28 mouse cellular contexts compared by ENCODE assay signal in genomic region chr7:35351155-35351554, GRCm38 (mm10). TPM values are rescaled to one million over a fixed set of nuclear protein-coding genes. Genes with fewer than 3 reads are reported as not detected.
DNase-seq lines count a peak whose midpoint lies in the region; ATAC-seq and TF ChIP-seq lines count a peak whose summit lies in the region.
"Had no signal": no experiment of that assay in that cellular context is flagged by ENCODE, and none has a peak within 500 bp of the region (broad histone marks: within the 10 kb centered on the region; RNA-seq: fewer than 3 reads in every experiment).

No protein-coding gene starts in this region.

- H3K4me2 ChIP-seq in liver, postnatal 0 days (ENCODE audit: low read depth, low read length): no peak overlapping the region
- no peak overlapping the region for H3K4me2 ChIP-seq in liver, embryonic 11.5 days
- no peak overlapping the region for H3K4me2 ChIP-seq in midbrain, embryonic 16.5 days (ENCODE audit: low read length)
- H3K4me2 ChIP-seq: embryonic facial prominence, embryonic 13.5 days; embryonic facial prominence, embryonic 15.5 days; forebrain, embryonic 12.5 days had no signal

- no peak for ATAC-seq in liver, postnatal 0 days
- no peak for ATAC-seq in liver, embryonic 11.5 days (replicated peaks; ENCODE audit: low FRiP score)
- ATAC-seq in midbrain, embryonic 16.5 days: no peak
- no peak for ATAC-seq in cerebellum, adult (ENCODE audit: insufficient number of reproducible peaks, low FRiP score, low TSS enrichment)
- ATAC-seq: activated CD4-positive, CD25-positive, alpha-beta regulatory T cell, adult 4 months; CD4-positive, CD25-positive, alpha-beta regulatory T cell, adult 4 months; forebrain, embryonic 14.5 days; forebrain, embryonic 16.5 days; Patski had no signal

- peak overlapping the region; percentile 86; the same call in 1 of the 2 replicates for H3K27ac ChIP-seq in liver, postnatal 0 days (ENCODE audit: low read depth)
- no peak overlapping the region for H3K27ac ChIP-seq in liver, embryonic 11.5 days (ENCODE audit: low read depth, low read length)
- peak overlapping the region; percentile 60 for H3K27ac ChIP-seq in ES-Bruce4 (ENCODE audit: insufficient read depth, low read length)
- no peak overlapping the region for H3K27ac ChIP-seq in midbrain, embryonic 16.5 days (ENCODE audit: low read length)
- H3K27ac ChIP-seq: embryonic facial prominence, embryonic 13.5 days; embryonic facial prominence, embryonic 15.5 days; forebrain, embryonic 10.5 days; forebrain, embryonic 12.5 days had no signal

- DNase-seq in liver, postnatal 0 days: no peak
- no peak for DNase-seq in liver, embryonic 11.5 days (ENCODE audit: low spot score)
- DNase-seq in R1 (ENCODE audit: low read depth, low spot score): peak; percentile 58
- DNase-seq: adrenal gland, adult 8-10 months; adrenal gland, postnatal 14 days; adrenal gland, postnatal 36 days; B cell, adult 2 months; cerebellum, adult 11 months; cerebellum, adult 18-20 months; cerebellum, adult 8-10 months; cerebellum, adult 9-11 months; cerebellum, postnatal 14 days; cerebellum, postnatal 36 days; embryo, embryonic 11 days had no signal

- TF ChIP-seq POLR2A in ES-Bruce4 (IDR thresholded peaks at IDR 0.05; ENCODE audit: insufficient read depth, low read length): no peak

- TF ChIP-seq EP300 in liver, postnatal 0 days (IDR thresholded peaks at IDR 0.05; ENCODE audit: low read depth): no peak
- no peak for TF ChIP-seq EP300 in ES-Bruce4 (IDR thresholded peaks at IDR 0.05; ENCODE audit: insufficient read depth, low read depth, low read length)

- H3K4me3 ChIP-seq in liver, postnatal 0 days (ENCODE audit: low read depth, low read length): no peak overlapping the region
- no peak overlapping the region for H3K4me3 ChIP-seq in liver, embryonic 11.5 days (ENCODE audit: low read depth, low read length)
- no peak overlapping the region for H3K4me3 ChIP-seq in ES-Bruce4 (ENCODE audit: low read depth, low read length)
- no peak overlapping the region for H3K4me3 ChIP-seq in midbrain, embryonic 16.5 days (ENCODE audit: low read depth, low read length)
- H3K4me3 ChIP-seq: embryonic facial prominence, embryonic 13.5 days; embryonic facial prominence, embryonic 15.5 days; erythroblast, embryonic 14.5 days; forebrain, embryonic 10.5 days; forebrain, embryonic 12.5 days had no signal

- no peak for TF ChIP-seq CTCF in liver, postnatal 0 days (IDR thresholded peaks at IDR 0.05; ENCODE audit: low read depth)
- no peak for TF ChIP-seq CTCF in ES-Bruce4 (IDR thresholded peaks at IDR 0.05; ENCODE audit: low read depth, low read length)

- H3K27me3 ChIP-seq in liver, postnatal 0 days (ENCODE audit: insufficient read depth, low read length): no peaks in the 10 kb centered on the region
- no peaks in the 10 kb centered on the region for H3K27me3 ChIP-seq in liver, embryonic 11.5 days (replicated peaks; ENCODE audit: control insufficient read depth, insufficient read depth, low read length)
- H3K27me3 ChIP-seq in ES-Bruce4 (ENCODE audit: control insufficient read depth, insufficient read depth, low read length, poor library complexity, severe bottlenecking): no peaks in the 10 kb centered on the region
- H3K27me3 ChIP-seq in midbrain, embryonic 16.5 days (ENCODE audit: control insufficient read depth, insufficient read depth, low read depth, low read length): no peaks in the 10 kb centered on the region
- H3K27me3 ChIP-seq: embryonic facial prominence, embryonic 13.5 days; embryonic facial prominence, embryonic 15.5 days; forebrain, embryonic 12.5 days; Patski had no signal

- no peak overlapping the region for H3K9ac ChIP-seq in liver, postnatal 0 days (replicated peaks)
- no peak overlapping the region for H3K9ac ChIP-seq in liver, embryonic 11.5 days (ENCODE audit: low read depth, low read length)
- H3K9ac ChIP-seq in ES-Bruce4 (ENCODE audit: low read depth, poor library complexity, severe bottlenecking): no peak overlapping the region
- no peak overlapping the region for H3K9ac ChIP-seq in midbrain, embryonic 16.5 days (ENCODE audit: low read depth, low read length)
- H3K9ac ChIP-seq: embryonic facial prominence, embryonic 13.5 days; embryonic facial prominence, embryonic 15.5 days; forebrain, embryonic 12.5 days had no signal

- H3K9me3 ChIP-seq in liver, postnatal 0 days (ENCODE audit: low read length): no peaks in the 10 kb centered on the region
- H3K9me3 ChIP-seq in liver, embryonic 11.5 days (ENCODE audit: control insufficient read depth, low read length): no peaks in the 10 kb centered on the region
- H3K9me3 ChIP-seq in ES-Bruce4 (replicated peaks; ENCODE audit: control insufficient read depth, insufficient read depth, low read length, poor library complexity, severe bottlenecking): no peaks in the 10 kb centered on the region
- no peaks in the 10 kb centered on the region for H3K9me3 ChIP-seq in midbrain, embryonic 16.5 days (replicated peaks; ENCODE audit: control insufficient read depth, low read length, poor library complexity, severe bottlenecking)
- H3K9me3 ChIP-seq: embryonic facial prominence, embryonic 15.5 days; forebrain, embryonic 10.5 days; forebrain, embryonic 12.5 days; G1E had no signal

- H3K4me1 ChIP-seq in liver, postnatal 0 days (ENCODE audit: insufficient read depth): peaks cover 14% of the 10 kb centered on the region
- peaks cover 6% of the 10 kb centered on the region for H3K4me1 ChIP-seq in liver, embryonic 11.5 days (replicated peaks; ENCODE audit: control insufficient read depth, insufficient read depth, low read length)
- H3K4me1 ChIP-seq in ES-Bruce4 (ENCODE audit: control insufficient read depth, insufficient read depth, low read length): peaks cover 15% of the 10 kb centered on the region
- no peaks in the 10 kb centered on the region for H3K4me1 ChIP-seq in midbrain, embryonic 16.5 days (ENCODE audit: control insufficient read depth, insufficient read depth, low read length)
- H3K4me1 ChIP-seq: embryonic facial prominence, embryonic 15.5 days; forebrain, embryonic 10.5 days; forebrain, embryonic 12.5 days had no signal

- WGBS in liver, postnatal 0 days (ENCODE audit: insufficient replicate concordance): 74% methylated on average over 3 of the region's 3 CpGs
- 86% methylated on average over 3 of the region's 3 CpGs for WGBS in liver, embryonic 11.5 days
- 92% methylated on average over 3 of the region's 3 CpGs for WGBS in midbrain, embryonic 16.5 days

- no peaks in the 10 kb centered on the region for H3K36me3 ChIP-seq in liver, postnatal 0 days (replicated peaks; ENCODE audit: insufficient read depth, low read length)
- H3K36me3 ChIP-seq in liver, embryonic 11.5 days (ENCODE audit: control insufficient read depth, insufficient read depth, low read length): no peaks in the 10 kb centered on the region
- no peaks in the 10 kb centered on the region for H3K36me3 ChIP-seq in ES-Bruce4 (ENCODE audit: control insufficient read depth, insufficient read depth, low read length, poor library complexity, severe bottlenecking)
- no peaks in the 10 kb centered on the region for H3K36me3 ChIP-seq in midbrain, embryonic 16.5 days (ENCODE audit: control insufficient read depth, insufficient read depth, low read length)
- H3K36me3 ChIP-seq: embryonic facial prominence, embryonic 13.5 days; embryonic facial prominence, embryonic 15.5 days; forebrain, embryonic 10.5 days; forebrain, embryonic 12.5 days; G1E had no signal

RNA-seq across cellular contexts. Expression of gene Rhpn2, which starts 17.2 kb away (rescaled TPM):
- 8.1 TPM in 2 replicates for polyA plus RNA-seq in liver, postnatal 0 days (2015; fragmentation: Nextera tagmentation; extraction: Ambion mirVana)
- polyA plus RNA-seq in liver, embryonic 11.5 days (2014; fragmentation: Nextera tagmentation; extraction: Ambion mirVana): 6.1 and 6.8 TPM in 2 replicates
- 22.1 and 26.5 TPM in 2 replicates for polyA plus RNA-seq in ES-Bruce4 (2011; ENCODE audit: insufficient read depth, insufficient read length, low read depth, missing spikeins)
- 1.3 and 2.1 TPM in 2 replicates for polyA plus RNA-seq in midbrain, embryonic 16.5 days (2015; fragmentation: Nextera tagmentation; extraction: Ambion mirVana)

RNA-seq across cellular contexts. Expression of gene Gpatch1, which starts 32.9 kb away (rescaled TPM):
- polyA plus RNA-seq in liver, postnatal 0 days (2015; fragmentation: Nextera tagmentation; extraction: Ambion mirVana): 4.9 and 5.6 TPM in 2 replicates
- 15.3 and 16.1 TPM in 2 replicates for polyA plus RNA-seq in liver, embryonic 11.5 days (2014; fragmentation: Nextera tagmentation; extraction: Ambion mirVana)
- 12.5 and 12.7 TPM in 2 replicates for polyA plus RNA-seq in ES-Bruce4 (2011; ENCODE audit: insufficient read depth, insufficient read length, low read depth, missing spikeins)
- 20.8 and 22.8 TPM in 2 replicates for polyA plus RNA-seq in midbrain, embryonic 16.5 days (2015; fragmentation: Nextera tagmentation; extraction: Ambion mirVana)

RNA-seq across cellular contexts. Expression of gene Faap24, which starts 45.5 kb away (rescaled TPM):
- polyA plus RNA-seq in liver, postnatal 0 days (2015; fragmentation: Nextera tagmentation; extraction: Ambion mirVana): 9.3 and 11.4 TPM in 2 replicates
- polyA plus RNA-seq in liver, embryonic 11.5 days (2014; fragmentation: Nextera tagmentation; extraction: Ambion mirVana): 40.0 and 43.6 TPM in 2 replicates
- polyA plus RNA-seq in ES-Bruce4 (2011; ENCODE audit: insufficient read depth, insufficient read length, low read depth, missing spikeins): 8.7 and 9.1 TPM in 2 replicates
- 17.7 and 19.4 TPM in 2 replicates for polyA plus RNA-seq in midbrain, embryonic 16.5 days (2015; fragmentation: Nextera tagmentation; extraction: Ambion mirVana)

RNA-seq across cellular contexts. Expression of gene Cep89, which starts 45.7 kb away (rescaled TPM):
- polyA plus RNA-seq in liver, postnatal 0 days (2015; fragmentation: Nextera tagmentation; extraction: Ambion mirVana): 9.1 and 10.3 TPM in 2 replicates
- 33.4 and 33.7 TPM in 2 replicates for polyA plus RNA-seq in liver, embryonic 11.5 days (2014; fragmentation: Nextera tagmentation; extraction: Ambion mirVana)
- polyA plus RNA-seq in ES-Bruce4 (2011; ENCODE audit: insufficient read depth, insufficient read length, low read depth, missing spikeins): 37.2 and 40.2 TPM in 2 replicates
- 34.7 and 36.4 TPM in 2 replicates for polyA plus RNA-seq in midbrain, embryonic 16.5 days (2015; fragmentation: Nextera tagmentation; extraction: Ambion mirVana)

Comparison
In these comparisons a context has a peak if more than half of its experiments do, and no peak if none do; other contexts are left out.
1. H3K27ac ChIP-seq: peak in liver, postnatal 0 days (single experiment) and ES-Bruce4 (single experiment); none in liver, embryonic 11.5 days (single experiment) and midbrain, embryonic 16.5 days (single experiment).